Mouse (Mus musculus) ovary, adult 18-20 months (tissue): ENCODE measurements around the gene Otop3.

Source experiments
- DNase-seq: peaks from one replicate; pipeline ENCODE4 v3.0.0; 2022; ENCODE audit warnings: low spot score, mixed read lengths

Otop3 gene

GRCm38 (mm10) chr11:115318245-115319027 is 16.1 kb upstream of the Otop3 start:
- DNase-seq, result peak; percentile 58

DNA sequence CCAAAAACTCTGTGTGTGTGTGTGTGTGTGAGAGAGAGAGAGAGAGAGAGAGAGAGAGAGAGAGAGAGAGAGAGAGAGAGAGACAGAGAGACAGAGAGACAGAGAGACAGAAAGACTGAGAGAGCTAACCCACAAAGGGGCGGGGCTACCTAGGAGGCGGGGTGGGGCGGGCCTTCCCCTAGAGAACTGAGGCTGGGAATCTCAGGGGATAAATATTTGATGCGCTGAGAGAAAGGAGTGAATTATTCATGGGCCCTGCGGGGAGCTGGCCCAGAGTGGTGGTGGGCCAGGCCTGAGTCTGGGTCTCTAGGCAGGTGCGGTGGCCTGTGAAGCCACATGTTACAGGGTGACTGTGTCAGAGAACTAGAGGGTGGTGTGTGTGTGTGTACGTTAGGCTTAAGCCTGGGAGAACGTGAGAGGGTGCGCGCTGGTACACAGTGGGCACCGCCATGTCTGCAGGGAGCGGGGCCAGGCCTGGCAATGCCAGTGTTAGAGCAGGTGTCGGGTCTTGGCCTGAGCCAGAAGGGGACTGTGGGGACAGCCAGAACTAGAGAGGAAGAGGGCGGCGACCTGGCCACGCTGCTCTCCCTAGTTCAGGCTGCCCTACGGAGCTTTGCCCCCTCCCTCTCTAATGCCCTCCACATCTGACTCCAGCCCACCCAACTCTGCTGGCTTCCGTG is 14.7 kb upstream of the Otop3 start:
- no peak for DNase-seq

- DNase-seq, result no peak
Observed at GRCm38 (mm10) chr11:115321906-115322693, 12.4 kb upstream of the Otop3 start, which contains the start of gene Ush1g. Gene Ush1g, minus strand, starts transcription at chr11:115322041.

DNA sequence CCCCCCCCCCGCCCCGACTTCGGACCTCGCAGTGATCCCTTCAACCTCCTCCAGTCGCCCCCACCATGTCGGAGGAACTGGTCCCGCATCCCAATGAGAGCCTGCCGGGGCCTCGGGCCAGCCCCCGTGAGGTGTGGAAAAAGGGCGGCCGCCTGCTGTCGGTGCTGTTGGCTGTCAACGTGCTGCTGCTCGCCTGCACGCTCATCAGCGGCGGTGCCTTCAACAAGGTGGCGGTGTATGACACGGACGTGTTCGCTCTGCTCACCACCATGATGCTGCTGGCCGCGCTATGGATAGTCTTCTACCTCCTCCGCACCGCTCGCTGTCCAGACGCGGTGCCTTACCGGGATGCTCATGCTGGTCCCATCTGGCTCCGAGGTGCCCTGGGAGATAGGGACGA is 11.2 kb upstream of the Otop3 start:
- DNase-seq, result no peak

DNA sequence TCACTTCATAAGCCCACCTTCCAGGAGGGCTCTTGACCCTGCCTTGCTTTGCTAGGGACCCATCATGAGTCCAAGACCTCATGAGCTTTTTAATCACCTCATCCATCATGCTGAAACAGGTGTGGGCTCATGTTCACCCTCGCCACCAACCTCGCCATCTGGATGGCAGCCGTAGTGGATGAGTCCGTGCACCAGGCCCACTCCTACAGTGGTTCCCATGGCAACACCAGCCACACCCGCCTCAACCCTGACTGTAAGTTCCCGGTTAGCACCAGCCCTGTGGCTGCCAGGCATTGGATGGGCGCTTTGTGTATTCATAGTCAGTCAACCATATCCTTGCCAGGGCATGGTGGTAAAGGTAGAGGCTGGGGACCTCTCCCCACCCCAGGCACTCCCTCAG is 7.8 kb upstream of the Otop3 start:
- no peak for DNase-seq

DNA sequence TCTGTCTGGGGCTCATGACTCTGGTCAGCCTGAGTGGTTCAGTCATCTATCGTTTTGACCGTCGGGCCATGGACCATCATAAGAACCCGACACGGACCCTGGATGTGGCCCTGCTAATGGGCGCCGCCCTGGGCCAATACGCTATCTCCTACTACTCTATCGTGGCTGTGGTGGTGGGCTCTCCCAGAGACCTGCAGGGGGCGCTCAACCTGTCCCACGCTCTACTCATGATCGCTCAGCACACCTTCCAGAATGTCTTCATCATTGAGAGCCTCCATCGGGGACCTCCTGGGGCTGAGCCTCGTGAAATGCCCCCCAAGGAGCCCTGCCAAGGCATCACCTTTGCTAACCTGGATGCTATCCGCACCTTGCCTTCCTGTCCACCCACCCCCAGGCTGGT is 5.2 kb upstream of the Otop3 start:
- no peak for DNase-seq

DNA sequence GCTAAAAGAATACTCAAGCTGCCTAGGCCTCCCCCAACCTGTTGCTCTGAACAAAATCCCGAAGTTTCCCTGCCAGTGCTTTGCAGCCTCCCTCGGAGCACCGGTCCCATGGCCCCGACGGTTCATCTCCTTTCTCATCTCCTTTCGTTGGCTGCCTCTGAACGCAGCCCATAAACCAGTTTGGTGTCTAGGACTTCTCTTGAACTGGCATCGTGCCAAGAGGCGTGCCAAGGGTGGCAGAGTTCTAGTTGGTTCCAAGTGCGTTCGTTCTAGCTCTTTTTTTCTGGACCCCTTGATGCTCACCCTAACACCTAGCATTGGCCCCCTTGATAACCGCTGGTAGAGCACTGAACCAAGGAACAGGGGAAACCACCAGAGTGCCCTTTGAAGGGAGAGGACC is 692 bp downstream of the Otop3 start:
- no peak for DNase-seq

DNA sequence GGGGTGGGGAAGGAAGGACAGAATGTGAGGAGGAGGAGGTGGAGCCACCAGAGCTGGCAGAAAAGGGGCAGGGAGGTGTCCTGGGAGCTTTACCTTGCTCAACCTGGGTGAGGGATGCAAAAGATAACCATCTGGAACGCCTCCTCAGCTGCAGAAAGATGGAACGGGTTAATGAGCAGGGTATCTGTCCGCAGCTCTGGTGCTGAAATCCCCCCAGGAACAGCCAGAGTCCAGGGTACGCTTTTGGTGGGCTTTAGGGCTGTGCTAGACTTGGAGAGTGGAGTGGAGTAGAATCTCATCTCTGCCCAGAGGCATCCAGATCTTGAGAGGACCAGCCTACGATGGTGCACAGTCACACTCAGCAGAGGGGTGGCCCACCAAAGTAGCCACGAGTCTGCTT is 1.6 kb downstream of the Otop3 start:
- no peak for DNase-seq

- no peak for DNase-seq
Observed at GRCm38 (mm10) chr11:115337350-115337749, 2.8 kb downstream of the Otop3 start.

DNA sequence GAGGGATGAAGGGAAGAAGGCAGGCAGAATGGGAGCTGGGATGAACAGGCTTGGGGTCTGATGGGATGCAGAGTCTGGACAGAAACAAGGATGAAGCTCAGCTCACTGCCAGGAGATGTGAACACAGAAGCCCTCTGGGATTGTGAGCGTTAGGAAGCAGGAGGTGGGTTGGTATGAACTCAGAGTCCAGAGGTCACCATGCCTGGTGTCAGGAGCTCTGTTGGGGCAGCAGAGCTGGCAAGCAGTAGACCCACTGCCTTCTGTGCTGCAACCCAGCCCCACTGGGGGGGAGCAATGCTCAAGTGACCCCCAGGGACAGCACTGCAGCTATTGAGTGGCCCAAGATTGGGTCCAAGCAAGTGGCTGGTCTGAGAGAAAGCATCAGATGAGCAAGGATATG is 3.3 kb downstream of the Otop3 start:
- DNase-seq, result no peak

DNA sequence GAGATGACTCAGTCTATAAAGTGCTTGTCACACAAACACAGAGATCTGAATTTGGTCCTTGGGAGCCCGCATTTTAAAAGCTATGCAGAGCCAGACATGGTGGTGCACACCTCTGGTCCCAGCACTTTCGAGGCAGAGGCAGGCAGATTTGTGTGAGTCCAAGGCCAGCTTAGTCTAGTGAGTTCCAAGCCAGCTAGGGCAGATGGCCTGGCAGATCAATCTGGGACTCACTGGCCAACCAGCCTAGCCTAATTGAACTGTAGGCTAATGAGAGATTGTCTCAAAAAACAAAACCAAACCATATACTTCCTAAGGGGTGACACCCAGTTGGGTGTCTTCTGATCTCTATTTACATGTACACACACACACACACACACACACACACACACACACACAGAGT is 6.7 kb downstream of the Otop3 start:
- no peak for DNase-seq

DNA sequence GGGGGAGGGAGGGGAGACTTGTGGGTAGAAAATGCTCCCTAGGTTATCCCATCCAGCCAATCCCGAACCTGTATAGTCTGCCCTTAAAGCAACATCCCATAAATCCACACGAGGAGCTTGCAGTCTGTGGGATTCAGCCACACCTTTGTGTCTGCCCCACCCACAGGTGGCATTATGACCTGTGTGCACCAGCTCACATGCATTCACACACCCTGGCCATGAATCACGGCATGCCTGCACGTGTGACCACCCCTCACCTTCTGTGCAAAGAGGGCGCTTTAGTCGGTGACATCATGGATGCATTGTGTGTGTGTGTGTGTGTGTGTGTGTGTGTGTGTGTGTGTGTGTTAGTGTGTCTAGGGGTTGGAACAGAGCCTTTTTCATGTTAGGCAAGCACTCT is 7.3 kb downstream of the Otop3 start:
- DNase-seq, result no peak

GRCm38 (mm10) chr11:115344967-115345366 is 10.4 kb downstream of the Otop3 start:
- no peak for DNase-seq

DNA sequence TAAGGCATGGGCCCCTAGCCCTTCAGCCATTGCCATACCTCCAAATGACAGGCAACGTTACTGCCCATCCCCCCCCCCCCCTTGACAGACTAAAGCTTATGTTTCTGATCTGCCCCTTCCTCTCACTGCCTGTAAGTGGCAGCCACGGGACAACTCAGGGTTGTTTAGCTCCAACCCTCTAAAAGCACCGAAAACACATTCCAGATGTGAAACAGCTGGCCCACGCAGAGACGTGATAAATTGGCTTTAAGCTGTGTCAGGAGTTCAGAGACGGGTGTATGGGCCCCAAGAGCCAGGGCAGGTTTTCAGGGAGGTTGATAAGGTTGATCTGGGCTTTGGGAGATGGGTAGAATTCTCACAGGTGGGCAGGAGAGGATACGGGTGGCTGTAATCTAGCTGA is 11.0 kb downstream of the Otop3 start:
- DNase-seq, result no peak

DNA sequence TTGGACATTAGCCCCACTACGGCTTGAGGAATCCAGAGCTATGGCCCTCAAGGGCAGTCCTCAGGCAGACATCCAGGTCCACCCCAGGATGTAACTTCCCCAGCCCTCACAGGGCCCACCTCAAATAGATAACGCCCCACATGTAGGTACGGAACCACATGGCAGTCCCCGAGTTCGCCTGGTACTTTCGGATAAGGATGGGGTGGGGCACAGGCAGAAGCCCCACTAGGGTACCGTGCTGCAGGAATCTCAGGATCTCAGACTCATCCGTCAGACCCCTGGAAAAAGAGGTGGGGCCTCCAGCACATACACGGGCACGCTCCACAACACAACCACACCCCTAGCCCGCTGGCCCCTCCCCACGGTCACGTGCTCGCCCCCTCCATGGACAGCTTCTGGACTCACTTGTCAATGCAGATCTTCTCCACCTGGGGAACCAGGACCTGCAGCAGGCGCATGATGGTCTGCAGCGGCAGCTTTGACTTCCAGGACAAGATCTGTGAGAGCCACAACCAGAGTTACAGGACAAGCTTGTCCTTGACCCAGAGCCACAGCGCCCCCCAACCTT is 14.2 kb downstream of the Otop3 start:
- no peak for DNase-seq

GRCm38 (mm10) chr11:115349976-115350375 is 15.4 kb downstream of the Otop3 start:
- no peak for DNase-seq

DNA sequence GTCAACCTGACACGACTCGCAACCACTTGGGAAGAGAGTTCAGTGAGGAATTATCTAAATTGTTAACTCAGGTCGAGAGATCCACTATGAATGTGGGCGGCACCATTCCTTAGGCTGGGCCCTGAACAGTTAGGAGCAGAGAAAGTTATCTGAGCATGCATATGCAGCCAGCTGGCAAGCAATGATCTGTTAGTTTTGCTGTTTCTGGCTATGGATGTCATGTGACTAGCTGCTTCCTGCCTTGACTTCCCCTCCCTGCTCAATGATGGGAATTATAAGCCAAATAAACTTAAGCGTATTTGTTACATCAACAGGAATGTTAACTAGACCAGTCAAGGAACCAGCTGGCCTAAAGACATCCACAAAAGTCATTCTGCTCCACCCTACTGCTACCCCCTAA is 18.8 kb downstream of the Otop3 start:
- no peak for DNase-seq

DNA sequence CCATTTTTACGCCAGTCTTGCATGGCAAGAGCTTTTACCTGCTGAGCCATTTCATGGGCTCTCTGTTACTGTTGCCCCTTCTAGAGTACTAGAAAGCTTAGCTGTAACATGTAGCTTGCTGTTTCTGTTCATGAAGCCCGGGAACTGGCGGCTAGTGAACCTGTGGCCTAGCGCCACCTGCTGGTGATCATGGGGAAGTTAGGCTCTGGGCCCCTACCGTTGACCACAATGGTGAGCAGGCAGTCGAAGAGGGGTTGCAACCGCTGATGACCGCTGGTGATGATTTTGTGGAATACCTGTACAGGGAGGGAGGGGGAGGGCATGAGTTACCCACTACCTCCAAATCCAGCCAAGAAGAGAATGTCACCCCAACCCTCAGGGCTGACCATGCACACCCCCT is 19.7 kb downstream of the Otop3 start:
- DNase-seq, result peak; percentile 40

- DNase-seq, result no peak
Observed at GRCm38 (mm10) chr11:115358468-115358867, 23.9 kb downstream of the Otop3 start.

DNA sequence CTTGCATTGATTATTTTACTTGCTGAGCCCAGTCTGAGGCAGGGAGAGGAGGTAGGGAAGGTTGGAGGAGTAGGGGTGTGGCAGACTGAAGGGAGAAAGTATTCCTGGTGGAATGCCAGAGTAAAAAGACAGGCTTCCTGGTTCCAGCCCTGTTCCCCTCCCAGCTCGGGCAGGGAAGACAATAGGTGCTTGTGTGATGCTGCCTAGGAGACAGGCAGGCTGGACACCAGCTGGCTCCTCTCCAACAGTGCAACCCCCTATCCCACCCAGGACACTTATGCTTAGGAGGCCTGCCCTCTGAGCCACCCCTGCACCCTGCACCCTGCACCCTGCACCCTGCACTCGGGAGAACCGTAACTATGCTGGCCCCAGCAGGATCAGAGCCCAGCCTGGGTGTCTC is 24.8 kb downstream of the Otop3 start:
- DNase-seq, result no peak

- no peak for DNase-seq
Observed at GRCm38 (mm10) chr11:115359726-115360125, 25.2 kb downstream of the Otop3 start.

DNA sequence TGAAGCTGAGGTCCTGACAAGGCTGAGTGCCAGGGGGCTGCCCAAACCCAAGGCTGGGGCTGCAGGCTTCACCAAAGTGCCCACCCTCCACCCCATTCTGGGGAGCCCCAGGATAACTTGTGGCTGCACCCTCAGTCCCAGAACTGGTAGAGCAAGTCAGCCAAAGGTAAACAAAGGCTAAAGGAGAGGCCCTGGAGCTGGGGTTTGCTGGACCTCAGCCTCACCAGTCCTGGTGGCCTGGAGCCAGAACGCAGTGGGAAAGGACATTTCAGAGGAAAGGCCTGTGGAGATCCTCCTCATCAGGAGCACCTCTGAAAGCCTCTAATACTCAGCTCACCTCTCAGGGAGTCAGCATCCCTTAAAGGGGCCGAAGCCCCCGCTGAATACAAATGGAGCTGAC is 29.6 kb downstream of the Otop3 start:
- no peak for DNase-seq
